Mouse (Mus musculus) neural tube, embryonic 14.5 days (tissue): ENCODE results near the gene Tnr. TPM values are rescaled to one million over a fixed set of nuclear protein-coding genes. Genes with fewer than 3 reads are reported as not detected.
"Not testable (repeated sequence)": the region's sequence is repeated elsewhere in the genome, so short reads cannot be mapped to it uniquely, and the experiment has no call there.

Experiments used
- ATAC-seq: fragments of 200-750 bp; cut with Nextera tagmentation; 2 replicates; pipeline ENCODE4 v1.8.0; 2017; ENCODE audit warnings: low read depth, mild to moderate bottlenecking, moderate TSS enrichment, moderate library complexity
- H3K27ac ChIP-seq: fragments of 300-500 bp; sonication (generic); 2 replicates; pipeline ENCODE4 v1.5.1; 2014; ENCODE audit warnings: low read depth, mild to moderate bottlenecking, control low read depth, low read length, moderate library complexity, mixed read lengths
- H3K27me3 ChIP-seq: fragments of 300-500 bp; sonication (generic); 2 replicates; pipeline ENCODE4 v1.6.1; 2014; ENCODE audit warnings: low read length; ENCODE audit not compliant: control insufficient read depth, insufficient read depth
- H3K36me3 ChIP-seq: fragments of 300-500 bp; sonication (generic); 2 replicates; pipeline ENCODE4 v1.6.1; 2014; ENCODE audit warnings: low read length, mixed read lengths; ENCODE audit not compliant: control insufficient read depth, insufficient read depth
- H3K4me1 ChIP-seq: fragments of 300-500 bp; sonication (generic); 2 replicates; pipeline ENCODE4 v1.6.1; 2014; ENCODE audit warnings: low read length; ENCODE audit not compliant: control insufficient read depth, insufficient read depth
- H3K4me2 ChIP-seq: fragments of 300-500 bp; sonication (generic); 2 replicates; pipeline ENCODE4 v1.6.1; 2014; ENCODE audit warnings: mild to moderate bottlenecking, low read depth, low read length, control low read depth
- H3K4me3 ChIP-seq: fragments of 300-500 bp; sonication (generic); 2 replicates; pipeline ENCODE4 v1.5.1; 2014; ENCODE audit warnings: low read depth, low read length, control low read depth, mixed read lengths
- H3K9ac ChIP-seq: fragments of 300-500 bp; sonication (generic); replicated peaks from 2 replicates; pipeline ENCODE4 v1.6.1; 2014; ENCODE audit warnings: low read depth, mild to moderate bottlenecking, control low read depth, low read length, mixed read lengths
- H3K9me3 ChIP-seq: fragments of 300-500 bp; sonication (generic); 2 replicates; pipeline ENCODE4 v1.6.1; 2016; ENCODE audit warnings: low read length; ENCODE audit not compliant: control insufficient read depth
- WGBS: fragments of 180-500 bp; shearing (Covaris S2); extraction: QIAGEN DNeasy Blood & Tissue Kit; methylation state at CpG from one replicate; pipeline ENCODE4 v1.1.7; 2014; 5-methylcytosine and 5-hydroxymethylcytosine counted together
- polyA plus RNA-seq: library from polyadenylated mRNA; unstranded; fragments of >200 nt; fragmentation: Nextera tagmentation; extraction: Ambion mirVana; gene quantifications from 2 replicates; pipeline ENCODE4 v1.2.1, GENCODE M21; 2014

Tnr gene
- polyA plus RNA-seq, 1 experiment from 2014 or later, result 6.6 TPM

GRCm38 (mm10) chr1:159924684-159925083 is 401.1 kb downstream of the Tnr start:
- H3K4me3 ChIP-seq, result no peak overlapping the region
- H3K27ac ChIP-seq, result no peak overlapping the region
- H3K9ac ChIP-seq, result no peak overlapping the region
- no peaks in the 10 kb centered on the region for H3K4me1 ChIP-seq
- 81% methylated on average over 5 of the region's 5 CpGs for WGBS
- no peaks in the 10 kb centered on the region for H3K9me3 ChIP-seq
- ATAC-seq, result no peak
- no peaks in the 10 kb centered on the region for H3K27me3 ChIP-seq
- no peak overlapping the region for H3K4me2 ChIP-seq
- H3K36me3 ChIP-seq, result no peaks in the 10 kb centered on the region

- Histone ChIP-seq H3K4me1 (no peaks in the 10 kb centered on the region), H3K27me3 (no peaks in the 10 kb centered on the region), H3K36me3 (no peaks in the 10 kb centered on the region), H3K9me3 (no peaks in the 10 kb centered on the region), H3K4me2 (no peak overlapping the region), H3K27ac (no peak overlapping the region), H3K4me3 (no peak overlapping the region), H3K9ac (no peak overlapping the region)
- no peak for ATAC-seq
- WGBS, result 91% methylated on average over 9 of the region's 9 CpGs
These were observed 405.2 kb downstream of the Tnr start for GRCm38 (mm10) chr1:159928681-159929335.

GRCm38 (mm10) chr1:159932092-159932491 is 408.5 kb downstream of the Tnr start:
- no peak overlapping the region for H3K9ac ChIP-seq
- no peak for ATAC-seq
- no peak overlapping the region for H3K27ac ChIP-seq
- no peak overlapping the region for H3K4me3 ChIP-seq
- H3K9me3 ChIP-seq, result no peaks in the 10 kb centered on the region
- H3K36me3 ChIP-seq, result no peaks in the 10 kb centered on the region
- H3K4me1 ChIP-seq, result no peaks in the 10 kb centered on the region
- no peak overlapping the region for H3K4me2 ChIP-seq
- H3K27me3 ChIP-seq, result no peaks in the 10 kb centered on the region

- H3K4me2 ChIP-seq, result no peak overlapping the region
- H3K36me3 ChIP-seq, result no peaks in the 10 kb centered on the region
- H3K27ac ChIP-seq, result no peak overlapping the region
- 56% methylated on average over 2 of the region's 2 CpGs for WGBS
- no peaks in the 10 kb centered on the region for H3K4me1 ChIP-seq
- no peaks in the 10 kb centered on the region for H3K9me3 ChIP-seq
- H3K9ac ChIP-seq, result no peak overlapping the region
- no peaks in the 10 kb centered on the region for H3K27me3 ChIP-seq
- no peak for ATAC-seq
- H3K4me3 ChIP-seq, result no peak overlapping the region
These were observed 409.0 kb downstream of the Tnr start for GRCm38 (mm10) chr1:159932598-159932997.

GRCm38 (mm10) chr1:159938449-159938848 is 414.9 kb downstream of the Tnr start:
- no peaks in the 10 kb centered on the region for H3K9me3 ChIP-seq
- ATAC-seq, result no peak
- no peaks in the 10 kb centered on the region for H3K27me3 ChIP-seq
- H3K36me3 ChIP-seq, result no peaks in the 10 kb centered on the region
- H3K4me1 ChIP-seq, result no peaks in the 10 kb centered on the region
- no peak overlapping the region for H3K9ac ChIP-seq
- no peak overlapping the region for H3K4me3 ChIP-seq
- 90% methylated on average over 2 of the region's 2 CpGs for WGBS
- no peak overlapping the region for H3K27ac ChIP-seq
- H3K4me2 ChIP-seq, result no peak overlapping the region

GRCm38 (mm10) chr1:159939335-159939734 is 415.8 kb downstream of the Tnr start:
- Histone ChIP-seq H3K27ac (no peak overlapping the region), H3K4me1 (no peaks in the 10 kb centered on the region), H3K27me3 (no peaks in the 10 kb centered on the region), H3K4me3 (no peak overlapping the region), H3K36me3 (no peaks in the 10 kb centered on the region), H3K9me3 (no peaks in the 10 kb centered on the region), H3K4me2 (no peak overlapping the region), H3K9ac (no peak overlapping the region)
- 83% methylated on average over 3 of the region's 3 CpGs for WGBS
- no peak for ATAC-seq

- WGBS, result 50% methylated on average over 1 of the region's 1 CpGs
- Histone ChIP-seq H3K36me3 (no peaks in the 10 kb centered on the region), H3K4me2 (no peak overlapping the region), H3K9ac (no peak overlapping the region), H3K4me3 (no peak overlapping the region), H3K27ac (no peak overlapping the region), H3K9me3 (no peaks in the 10 kb centered on the region), H3K4me1 (no peaks in the 10 kb centered on the region), H3K27me3 (no peaks in the 10 kb centered on the region)
- ATAC-seq, result no peak
These were observed 430.0 kb downstream of the Tnr start for GRCm38 (mm10) chr1:159953526-159953925.

- Histone ChIP-seq H3K36me3 (no peaks in the 10 kb centered on the region), H3K4me1 (no peaks in the 10 kb centered on the region), H3K4me3 (no peak overlapping the region), H3K4me2 (no peak overlapping the region), H3K9ac (no peak overlapping the region), H3K27ac (no peak overlapping the region), H3K9me3 (no peaks in the 10 kb centered on the region), H3K27me3 (no peaks in the 10 kb centered on the region)
- WGBS, result 86% methylated on average over 4 of the region's 4 CpGs
- ATAC-seq, result no peak
These were observed 439.8 kb downstream of the Tnr start for GRCm38 (mm10) chr1:159963351-159963750.

GRCm38 (mm10) chr1:159966286-159966685 is 442.7 kb downstream of the Tnr start:
- H3K4me3 ChIP-seq, H3K4me2 ChIP-seq, H3K4me1 ChIP-seq, H3K27me3 ChIP-seq, H3K9ac ChIP-seq, H3K36me3 ChIP-seq, H3K27ac ChIP-seq, ATAC-seq, H3K9me3 ChIP-seq: not testable (repeated sequence)
